Mouse (Mus musculus): ENCODE results near the gene Tnk1.

DNA sequence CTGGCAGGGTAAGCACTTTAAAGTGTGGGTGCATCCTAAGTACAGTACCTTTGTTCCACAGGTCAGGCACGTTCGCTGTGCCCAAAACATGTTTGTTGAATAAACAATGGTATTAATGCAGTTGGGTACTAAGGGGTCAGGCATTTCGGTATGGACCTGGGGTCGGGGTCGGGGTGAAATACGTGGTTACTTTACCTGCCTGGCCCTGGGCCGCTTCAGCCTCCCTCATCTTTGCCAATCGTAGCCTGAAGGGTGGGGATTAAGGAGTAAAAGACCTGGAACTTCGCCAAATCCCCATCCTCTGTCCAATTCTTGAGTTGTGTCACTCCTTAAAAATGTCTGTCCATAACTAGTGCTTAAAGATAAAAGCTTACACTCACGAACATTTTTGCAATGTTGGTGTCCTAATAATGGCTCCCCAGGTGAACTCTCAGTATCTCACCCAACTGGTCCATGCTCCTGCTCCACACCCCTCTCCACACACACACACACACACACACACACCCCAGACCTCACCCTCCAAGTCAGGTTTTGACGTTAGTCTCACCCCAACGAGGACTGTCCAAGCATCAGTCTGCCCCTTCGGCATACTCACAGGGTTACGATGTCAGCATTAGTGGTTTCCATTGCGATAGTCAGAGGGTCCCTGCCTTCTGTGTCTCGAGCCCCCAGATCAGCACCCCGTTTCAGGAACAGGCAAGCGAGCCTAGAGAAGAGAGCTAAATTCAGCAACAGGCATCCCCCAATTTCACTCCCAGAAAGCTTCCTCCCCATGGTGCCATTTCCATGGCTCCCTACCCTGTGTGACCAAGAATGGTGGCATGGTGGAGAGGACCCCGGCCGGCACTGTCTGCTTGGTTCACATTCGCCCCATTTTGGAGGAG lies 23.5 kb upstream of the Tnk1 start:
- TF ChIP-seq CTCF (IDR thresholded peaks at IDR 0.05; ENCODE audit: low read depth) (no peak), EP300 (IDR thresholded peaks at IDR 0.05; ENCODE audit: low read depth) (no peak)
